Mouse (Mus musculus) erythroblast, embryonic 14.5 days (primary cell): Measurements from ENCODE around the gene Uck1.

Experiments
- GATA1 ChIP-seq: IDR thresholded peaks from 2 replicates; pipeline ENCODE4 v1.6.1; 2012; ENCODE audit warnings: low read length, inconsistent platforms, mixed read lengths
- TAL1 ChIP-seq: IDR thresholded peaks from 3 replicates; pipeline ENCODE4 v1.6.1; 2012; ENCODE audit warnings: low read length, inconsistent platforms, mixed read lengths

DNA sequence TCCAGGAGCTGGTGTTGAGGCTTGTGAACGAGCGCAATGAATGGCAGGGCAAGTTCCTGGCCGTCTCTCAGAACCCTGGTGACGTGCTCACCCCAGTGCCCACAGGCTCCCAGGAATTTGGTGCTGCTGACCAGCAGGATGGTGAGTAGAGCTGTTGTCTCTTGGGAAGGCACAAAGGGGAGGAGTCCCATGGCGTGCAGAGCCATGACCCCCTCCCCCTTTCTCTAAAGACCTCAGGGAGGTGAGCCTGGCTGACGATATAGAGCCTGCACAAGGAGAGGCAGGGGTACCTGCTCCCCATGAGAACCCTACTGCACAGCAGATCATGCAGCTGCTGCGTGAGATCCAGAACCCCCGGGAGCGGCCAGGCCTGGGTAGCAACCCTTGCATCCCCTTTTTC lies 46.2 kb upstream of the Uck1 start:
- TF ChIP-seq GATA1, result no peak
- no peak for TF ChIP-seq TAL1
